Comparison of ENCODE assay signal across 9 mouse cellular contexts in the genomic region with DNA sequence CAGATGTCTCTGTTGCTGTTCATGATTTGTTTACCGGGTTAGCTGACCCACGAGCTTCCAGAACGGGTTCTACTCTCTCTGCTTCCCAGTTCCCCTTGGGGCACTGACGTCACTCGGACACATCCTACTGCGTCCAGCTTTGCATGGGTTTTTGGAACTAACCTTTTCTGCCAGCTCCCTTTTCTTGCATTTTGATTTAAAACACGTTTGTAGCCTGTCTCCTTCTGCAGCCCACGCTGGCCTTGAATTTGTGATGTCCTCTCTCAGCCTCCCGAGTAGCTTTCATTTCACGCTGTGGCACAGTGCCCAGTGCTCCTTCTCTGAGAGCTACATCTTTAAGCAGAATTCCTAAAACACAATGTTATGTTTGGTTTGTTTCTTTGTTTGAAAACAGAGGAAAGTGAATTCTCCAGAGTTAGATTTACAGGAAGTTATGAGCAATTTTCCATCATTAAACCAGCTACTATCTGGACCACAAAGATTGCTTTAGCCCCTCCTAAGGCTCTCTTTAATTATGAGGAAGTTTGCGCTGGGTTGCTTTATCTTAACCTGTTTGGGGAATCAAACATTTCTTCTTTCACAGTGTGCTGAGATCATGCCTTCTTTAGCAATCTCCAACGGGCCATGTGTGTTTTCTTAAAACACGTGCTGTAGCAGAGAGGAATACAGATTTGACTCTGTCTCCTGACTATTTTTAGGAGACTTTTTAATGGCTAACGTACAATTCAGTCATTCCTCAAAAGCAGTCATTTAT. TPM values are rescaled to one million over a fixed set of nuclear protein-coding genes. Genes with fewer than 3 reads are reported as not detected.
DNase-seq lines count a peak whose midpoint lies in the region; ATAC-seq and TF ChIP-seq lines count a peak whose summit lies in the region.
"Had no signal": no experiment of that assay in that cellular context is flagged by ENCODE, and none has a peak within 500 bp of the region (broad histone marks: within the 10 kb centered on the region; RNA-seq: fewer than 3 reads in every experiment).

No protein-coding gene starts in this region.

- no peak overlapping the region for H3K27ac ChIP-seq in kidney, embryonic 15.5 days
- no peak overlapping the region for H3K27ac ChIP-seq in heart, postnatal 0 days (ENCODE audit: low read depth)
- no peak overlapping the region for H3K27ac ChIP-seq in forebrain, embryonic 12.5 days
- H3K27ac ChIP-seq: hindbrain, embryonic 15.5 days had no signal

- no peak overlapping the region for H3K9ac ChIP-seq in kidney, embryonic 15.5 days
- H3K9ac ChIP-seq in heart, postnatal 0 days (replicated peaks; ENCODE audit: low read depth, low read length): no peak overlapping the region
- no peak overlapping the region for H3K9ac ChIP-seq in forebrain, embryonic 12.5 days
- H3K9ac ChIP-seq: hindbrain, embryonic 15.5 days had no signal

- H3K36me3 ChIP-seq in kidney, embryonic 15.5 days: no peaks in the 10 kb centered on the region
- no peaks in the 10 kb centered on the region for H3K36me3 ChIP-seq in heart, postnatal 0 days (replicated peaks; ENCODE audit: control insufficient read depth, insufficient read depth, low read length)
- no peaks in the 10 kb centered on the region for H3K36me3 ChIP-seq in forebrain, embryonic 12.5 days (replicated peaks)
- H3K36me3 ChIP-seq: hindbrain, embryonic 15.5 days had no signal

- no peak overlapping the region for H3K4me3 ChIP-seq in kidney, embryonic 15.5 days (replicated peaks)
- H3K4me3 ChIP-seq in heart, postnatal 0 days (ENCODE audit: low read depth, low read length): peak overlapping the region; percentile 18; the same call in 1 of the 2 replicates
- H3K4me3 ChIP-seq in forebrain, embryonic 12.5 days (replicated peaks): no peak overlapping the region
- H3K4me3 ChIP-seq: hindbrain, embryonic 15.5 days had no signal

- no peaks in the 10 kb centered on the region for H3K4me1 ChIP-seq in kidney, embryonic 15.5 days
- H3K4me1 ChIP-seq in heart, postnatal 0 days (ENCODE audit: control insufficient read depth, insufficient read depth): no peaks in the 10 kb centered on the region
- H3K4me1 ChIP-seq in forebrain, embryonic 12.5 days: no peaks in the 10 kb centered on the region
- H3K4me1 ChIP-seq: hindbrain, embryonic 15.5 days had no signal

- 63% methylated on average over 14 of the region's 14 CpGs for WGBS in kidney, embryonic 15.5 days
- WGBS in heart, postnatal 0 days: 52% methylated on average over 14 of the region's 14 CpGs
- WGBS in forebrain, embryonic 12.5 days: 88% methylated on average over 14 of the region's 14 CpGs

- no peak for ATAC-seq in kidney, embryonic 15.5 days (replicated peaks; ENCODE audit: low FRiP score)
- ATAC-seq in heart, postnatal 0 days (ENCODE audit: insufficient read depth, low read depth): no peak
- no peak for ATAC-seq in forebrain, embryonic 12.5 days (ENCODE audit: low FRiP score)

- no peaks in the 10 kb centered on the region for H3K9me3 ChIP-seq in kidney, embryonic 15.5 days (replicated peaks)
- no peaks in the 10 kb centered on the region for H3K9me3 ChIP-seq in heart, postnatal 0 days (replicated peaks; ENCODE audit: control insufficient read depth, low read length)
- H3K9me3 ChIP-seq in forebrain, embryonic 12.5 days: no peaks in the 10 kb centered on the region
- H3K9me3 ChIP-seq: hindbrain, embryonic 15.5 days had no signal

- no peak for TF ChIP-seq EP300 in heart, postnatal 0 days (IDR thresholded peaks at IDR 0.05; ENCODE audit: low read depth)

- H3K4me2 ChIP-seq in kidney, embryonic 15.5 days: peak overlapping the region; percentile 28; the same call in 1 of the 2 replicates
- peak overlapping the region; percentile 24; the same call in 1 of the 2 replicates for H3K4me2 ChIP-seq in heart, postnatal 0 days (ENCODE audit: low read depth, low read length)
- H3K4me2 ChIP-seq in forebrain, embryonic 12.5 days: no peak overlapping the region
- H3K4me2 ChIP-seq: hindbrain, embryonic 15.5 days had no signal

- DNase-seq in kidney, adult 8-10 months: no peak
- DNase-seq in adrenal gland, adult 8-10 months: peak; percentile 30
- DNase-seq in heart, postnatal 0 days (ENCODE audit: low spot score): no peak
- peak; percentile 26 to 37 for DNase-seq in right cerebral cortex, adult 2 months (ENCODE audit: low spot score in 2 of 2)
- no peak for DNase-seq in Muller cell, postnatal 12 days (ENCODE audit: inconsistent ontology term)
- DNase-seq in kidney, postnatal 14 days: no peak

- no peaks in the 10 kb centered on the region for H3K27me3 ChIP-seq in kidney, embryonic 15.5 days
- H3K27me3 ChIP-seq in heart, postnatal 0 days (ENCODE audit: control insufficient read depth, insufficient read depth, low read length): no peaks in the 10 kb centered on the region
- H3K27me3 ChIP-seq in forebrain, embryonic 12.5 days: no peaks in the 10 kb centered on the region
- H3K27me3 ChIP-seq: hindbrain, embryonic 15.5 days had no signal

- TF ChIP-seq CTCF in heart, postnatal 0 days (IDR thresholded peaks at IDR 0.05; ENCODE audit: low read depth): no peak

RNA-seq across cellular contexts. Expression of gene Abcc2, which starts 33.8 kb away (rescaled TPM):
- polyA plus RNA-seq in kidney, embryonic 15.5 days (2015; fragmentation: Nextera tagmentation; extraction: Ambion mirVana): 3.7 and 4.0 TPM in 2 replicates
- 1 to 10 TPM in 1 of 4 experiments, under 1 TPM in 3; 0.03 to 1.1 (median 0.09) TPM for total RNA-seq in adrenal gland, adult 8-10 months (2022)
- not detected in 2 replicates for total RNA-seq in heart, postnatal 0 days (2014; rRNA removed; ENCODE audit: low replicate concordance)
- not detected in 2 replicates for polyA plus RNA-seq in heart, postnatal 0 days (2015; fragmentation: Nextera tagmentation; extraction: Ambion mirVana)
- not detected in 2 replicates for polyA plus RNA-seq in forebrain, embryonic 12.5 days (2016; fragmentation: Nextera tagmentation; extraction: Ambion mirVana)

Comparison
In these comparisons a context has a peak if more than half of its experiments do, and no peak if none do; other contexts are left out.
1. DNase-seq: peak in adrenal gland, adult 8-10 months (single experiment) and right cerebral cortex, adult 2 months (2 of 2); none in kidney, adult 8-10 months (0 of 2), heart, postnatal 0 days (single experiment), Muller cell, postnatal 12 days (single experiment) and kidney, postnatal 14 days (single experiment).